Comparison of ENCODE assay signal across 16 mouse cellular contexts in the genomic region with DNA sequence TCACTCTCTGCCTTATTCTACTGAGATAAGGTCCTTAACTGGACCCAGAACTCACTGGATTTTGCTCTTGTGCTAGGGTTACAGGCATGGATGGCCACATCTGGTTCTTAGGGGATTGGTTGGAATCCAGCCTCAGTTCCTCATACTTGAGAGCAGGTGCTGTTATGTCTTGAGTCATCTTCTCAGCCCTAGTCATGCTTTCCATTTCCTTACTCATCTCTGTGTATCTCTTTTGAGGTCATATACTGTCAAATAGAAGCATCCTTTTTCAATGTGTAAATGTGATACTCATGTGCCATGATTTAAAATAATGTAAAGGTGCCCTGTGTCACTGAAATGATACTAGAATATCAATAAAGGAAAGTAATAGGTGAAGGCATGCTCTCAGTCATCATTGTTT.
"Had no signal": no experiment of that assay in that cellular context is flagged by ENCODE, and none has a peak within 500 bp of the region (broad histone marks: within the 10 kb centered on the region; RNA-seq: fewer than 3 reads in every experiment).

No protein-coding gene starts in this region.

- H3K27ac ChIP-seq: neural tube, embryonic 13.5 days; neural tube, embryonic 15.5 days; stomach, embryonic 15.5 days; stomach, postnatal 0 days had no signal

- H3K9ac ChIP-seq: neural tube, embryonic 13.5 days; neural tube, embryonic 15.5 days; stomach, embryonic 15.5 days had no signal

- H3K9me3 ChIP-seq: neural tube, embryonic 13.5 days; neural tube, embryonic 15.5 days; stomach, embryonic 15.5 days had no signal

- DNase-seq: retina, postnatal 1 day; right cerebral cortex, adult 18-20 months; right cerebral cortex, postnatal 14 days; right cerebral cortex, postnatal 25 days; right cerebral cortex, postnatal 4 days; spleen, adult 18-20 months; thymus, adult 18-20 months; thymus, adult 2 months; thymus, postnatal 14 days; thymus, postnatal 25 days; thymus, postnatal 36 days; thymus, postnatal 4 days had no signal

- H3K4me3 ChIP-seq: neural tube, embryonic 13.5 days; neural tube, embryonic 15.5 days; stomach, embryonic 15.5 days had no signal

- H3K36me3 ChIP-seq: neural tube, embryonic 13.5 days; neural tube, embryonic 15.5 days; stomach, embryonic 15.5 days had no signal

- H3K4me2 ChIP-seq: neural tube, embryonic 13.5 days; neural tube, embryonic 15.5 days; stomach, embryonic 15.5 days had no signal

- H3K27me3 ChIP-seq: neural tube, embryonic 13.5 days; neural tube, embryonic 15.5 days; stomach, embryonic 15.5 days had no signal

- H3K4me1 ChIP-seq: neural tube, embryonic 13.5 days; neural tube, embryonic 15.5 days; stomach, embryonic 15.5 days had no signal
